Mouse (Mus musculus) frontal cortex, postnatal 25 days (tissue): ENCODE data around the gene Enpep.

Experiments used
- DNase-seq, 2 experiments: peaks; one replicate each; pipeline ENCODE4 v3.0.0; 2022; ENCODE audit warnings: low spot score in 2 of 2

Enpep gene

DNA sequence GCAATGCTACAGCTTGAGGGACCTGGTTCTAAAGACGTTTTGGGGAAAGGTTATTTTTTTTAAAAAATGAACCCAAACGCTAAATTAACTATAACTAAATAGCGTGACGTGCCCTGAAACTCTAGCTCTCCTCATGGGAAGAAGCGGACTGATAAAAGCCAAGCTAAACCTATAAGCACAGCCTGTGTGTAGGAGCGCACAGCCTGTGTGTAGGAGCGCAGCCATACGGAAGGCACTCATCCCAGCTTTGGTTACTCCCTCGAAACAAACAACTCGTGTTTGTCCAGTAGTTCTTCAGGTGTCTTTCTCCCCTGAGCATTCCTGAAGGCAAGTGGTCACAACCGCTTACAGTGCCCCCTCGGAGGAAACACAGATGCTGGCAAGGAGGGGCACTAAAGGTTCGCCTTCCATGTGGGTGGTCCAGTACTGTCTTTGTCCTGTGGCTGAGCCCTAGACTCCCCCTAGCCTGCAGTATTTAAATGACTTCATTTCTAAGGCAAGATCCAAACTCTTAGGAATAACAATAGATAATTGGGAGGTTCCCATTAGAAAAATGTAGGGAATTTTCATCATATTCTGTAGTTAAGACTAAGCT lies 93.8 kb downstream of the Enpep start:
- no peak for DNase-seq

DNA sequence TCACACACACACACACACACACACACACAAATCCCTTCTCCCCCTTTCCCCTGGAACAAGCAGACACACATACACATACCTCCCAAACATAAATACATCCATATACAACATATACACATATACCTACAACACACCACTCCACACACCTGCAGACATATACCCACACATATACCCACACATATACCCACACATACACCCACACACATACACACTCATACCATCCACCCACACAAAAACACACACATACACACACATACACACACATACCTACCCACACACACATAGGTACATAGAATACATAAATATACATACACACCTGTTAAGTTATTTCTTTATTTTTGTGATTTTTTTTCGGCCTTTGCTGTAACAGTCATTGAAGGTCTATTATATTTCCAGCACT lies 94.5 kb downstream of the Enpep start:
- no peak for DNase-seq

DNA sequence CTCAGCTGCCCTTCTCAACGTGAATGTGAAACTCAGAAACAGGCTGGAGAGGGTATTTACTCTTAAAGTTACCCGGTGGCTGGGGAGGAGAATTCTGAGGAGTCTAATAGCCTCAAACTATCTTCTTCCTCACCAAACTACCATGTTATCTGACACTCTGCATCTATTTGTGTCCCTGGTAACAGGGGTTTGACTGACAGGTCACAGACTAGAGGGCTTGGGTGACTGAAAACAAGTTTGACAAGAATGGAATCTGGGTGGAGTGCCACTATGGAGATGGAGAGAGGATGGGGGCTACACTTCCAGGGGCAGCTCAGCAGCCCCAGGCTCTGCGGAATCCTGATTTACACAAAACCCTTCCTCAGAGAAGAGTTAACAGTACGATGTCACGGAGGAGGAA lies 105.2 kb downstream of the Enpep start:
- no peak for DNase-seq

DNA sequence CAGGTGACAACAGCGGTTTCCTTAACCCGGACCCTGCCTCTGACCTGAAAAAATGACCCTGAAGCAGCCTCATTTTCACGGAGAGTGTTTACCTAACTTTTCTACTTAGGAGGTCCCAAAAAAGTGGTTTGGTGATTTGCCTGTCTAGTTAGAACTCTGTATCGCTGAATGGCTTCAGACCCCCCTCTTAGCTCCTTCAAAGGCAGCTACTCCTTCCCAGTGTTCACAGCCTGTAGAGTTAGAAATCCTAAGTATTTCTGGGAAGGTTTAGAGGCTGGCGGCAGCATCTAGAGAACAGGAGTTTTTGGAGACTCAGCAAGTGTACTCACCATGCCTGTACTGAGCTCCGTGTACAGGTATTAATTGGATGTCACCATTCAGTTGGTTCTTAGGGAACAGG lies 105.8 kb downstream of the Enpep start:
- DNase-seq, result no peak

DNA sequence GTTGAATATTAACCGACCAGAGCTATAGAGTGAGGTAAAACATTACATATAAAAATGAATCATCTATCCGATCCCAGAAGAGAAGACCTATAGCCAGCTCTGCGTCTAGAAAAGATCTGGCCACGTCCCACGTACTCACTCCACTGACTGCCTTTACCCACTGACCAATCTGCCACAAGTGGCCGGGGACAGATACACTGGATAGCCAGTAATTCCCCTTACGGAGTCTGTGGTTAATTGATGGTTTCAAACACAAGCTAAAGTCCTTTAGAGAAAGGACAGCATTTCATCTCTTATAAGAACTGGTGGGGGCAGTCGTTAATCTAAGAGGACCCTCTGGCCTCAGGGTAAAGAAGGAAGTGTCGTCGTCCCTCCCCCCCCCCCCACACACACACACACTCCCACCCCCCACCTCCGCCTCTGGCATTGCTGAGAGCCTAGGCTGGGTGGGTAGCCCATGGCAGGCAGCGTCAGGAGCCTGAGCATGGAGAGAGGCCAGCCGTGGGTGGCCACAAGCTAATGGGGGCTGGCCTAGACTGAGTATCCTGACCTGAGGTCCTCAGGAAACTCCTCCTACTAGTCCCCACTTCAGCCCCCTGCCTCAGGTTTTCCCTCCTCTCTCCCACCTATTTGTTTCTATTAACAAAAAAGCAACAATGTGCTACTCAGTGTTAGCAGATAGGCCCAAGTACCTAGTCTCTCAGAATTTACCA lies 106.8 kb downstream of the Enpep start:
- DNase-seq, result no peak

DNA sequence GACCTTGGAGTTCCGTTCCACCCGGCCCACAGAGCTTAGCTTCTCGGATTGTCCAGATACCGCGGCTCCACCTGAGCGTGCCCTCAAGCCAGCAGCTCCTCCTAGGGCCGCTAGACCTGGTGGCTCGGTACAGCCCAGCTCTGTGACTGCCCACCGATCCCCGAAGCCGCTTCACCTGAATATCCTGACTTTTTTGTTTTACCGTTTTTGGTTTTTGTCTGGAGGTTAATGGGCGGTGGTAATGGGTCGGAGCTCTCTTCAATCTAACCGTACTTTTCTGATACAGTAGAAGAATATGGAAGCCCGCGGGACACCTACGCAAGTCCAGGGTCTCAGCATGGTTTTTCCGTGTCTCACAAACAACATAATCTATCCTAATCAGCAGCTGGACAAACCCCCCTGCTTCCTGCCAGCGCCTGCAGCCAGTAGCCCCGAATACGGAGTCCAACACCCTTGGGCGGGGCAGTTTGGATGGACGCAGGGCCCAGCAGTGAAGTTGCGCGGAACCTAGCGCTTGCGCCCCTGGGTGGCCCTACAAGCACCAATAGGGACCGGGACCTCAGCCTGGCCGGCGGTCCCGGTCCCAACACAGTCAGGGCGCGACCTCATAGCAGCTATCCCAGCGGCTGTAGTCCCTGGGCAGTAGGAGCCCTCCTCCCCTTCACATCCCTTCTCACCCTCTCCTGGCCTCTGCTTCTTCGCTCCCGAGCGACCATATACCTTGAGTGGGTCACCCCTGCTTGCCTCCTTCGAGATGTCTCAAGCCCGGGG lies 107.5 kb downstream of the Enpep start:
- no peak for DNase-seq

DNA sequence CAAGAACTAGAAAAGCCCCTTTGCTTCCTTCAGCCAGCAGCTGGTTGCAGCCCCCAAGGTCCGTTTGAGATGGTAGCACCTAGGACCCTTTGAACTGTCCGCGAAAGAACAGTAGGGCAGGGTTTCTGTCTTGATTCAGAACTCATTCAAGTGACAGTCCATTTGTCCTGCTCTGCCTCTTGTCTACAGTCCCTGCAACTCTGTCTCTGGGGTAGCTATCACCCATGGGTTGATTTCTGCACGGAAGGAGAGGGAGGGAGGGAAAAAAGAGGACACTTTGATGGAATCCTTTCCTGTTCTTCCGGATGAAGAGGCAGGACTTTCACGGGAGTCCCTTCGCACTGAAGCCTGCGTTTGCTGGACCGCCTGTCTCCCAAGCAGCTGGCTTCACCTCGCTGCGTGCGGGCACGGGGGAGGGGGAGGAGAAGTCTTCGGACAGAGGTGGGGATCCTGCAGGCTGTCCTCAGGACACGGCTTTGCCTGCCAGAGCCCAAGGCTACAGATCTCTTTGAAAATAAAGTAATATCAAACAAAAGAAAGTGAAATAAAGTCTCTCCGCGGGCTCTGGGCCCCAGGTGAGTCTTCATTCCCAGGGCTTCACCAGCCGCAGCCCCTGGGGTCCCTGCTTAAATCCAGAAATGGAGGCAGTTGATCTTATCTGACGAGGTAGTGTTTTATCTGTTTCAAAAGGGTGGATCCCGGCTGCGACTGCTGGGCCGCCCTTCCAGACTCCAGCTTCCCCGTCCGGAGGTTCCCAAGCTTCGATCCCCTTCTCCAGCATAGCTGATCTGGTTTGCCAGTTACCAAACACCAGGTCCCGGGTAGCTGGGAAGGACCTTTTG lies 108.3 kb downstream of the Enpep start:
- no peak for DNase-seq

DNA sequence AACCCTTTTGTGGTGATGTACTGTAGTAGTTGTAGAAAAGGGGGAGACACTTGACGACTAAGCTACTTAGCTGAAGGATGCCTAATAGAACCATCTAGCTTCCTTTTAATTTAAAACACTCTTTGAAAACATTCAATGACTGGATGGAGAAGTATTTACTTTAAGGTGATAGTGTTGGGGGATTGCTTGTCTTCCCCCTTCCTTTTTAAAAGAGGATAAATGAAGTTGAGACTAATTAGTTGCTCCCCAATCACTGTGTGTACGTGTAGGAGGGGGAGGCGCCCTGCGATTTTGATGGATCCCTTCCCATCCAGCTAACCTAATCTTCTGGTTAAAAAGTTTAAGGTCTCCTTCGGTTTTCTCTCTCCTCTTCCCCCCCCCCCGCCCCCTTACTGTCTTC lies 109.1 kb downstream of the Enpep start:
- no peak for DNase-seq

DNA sequence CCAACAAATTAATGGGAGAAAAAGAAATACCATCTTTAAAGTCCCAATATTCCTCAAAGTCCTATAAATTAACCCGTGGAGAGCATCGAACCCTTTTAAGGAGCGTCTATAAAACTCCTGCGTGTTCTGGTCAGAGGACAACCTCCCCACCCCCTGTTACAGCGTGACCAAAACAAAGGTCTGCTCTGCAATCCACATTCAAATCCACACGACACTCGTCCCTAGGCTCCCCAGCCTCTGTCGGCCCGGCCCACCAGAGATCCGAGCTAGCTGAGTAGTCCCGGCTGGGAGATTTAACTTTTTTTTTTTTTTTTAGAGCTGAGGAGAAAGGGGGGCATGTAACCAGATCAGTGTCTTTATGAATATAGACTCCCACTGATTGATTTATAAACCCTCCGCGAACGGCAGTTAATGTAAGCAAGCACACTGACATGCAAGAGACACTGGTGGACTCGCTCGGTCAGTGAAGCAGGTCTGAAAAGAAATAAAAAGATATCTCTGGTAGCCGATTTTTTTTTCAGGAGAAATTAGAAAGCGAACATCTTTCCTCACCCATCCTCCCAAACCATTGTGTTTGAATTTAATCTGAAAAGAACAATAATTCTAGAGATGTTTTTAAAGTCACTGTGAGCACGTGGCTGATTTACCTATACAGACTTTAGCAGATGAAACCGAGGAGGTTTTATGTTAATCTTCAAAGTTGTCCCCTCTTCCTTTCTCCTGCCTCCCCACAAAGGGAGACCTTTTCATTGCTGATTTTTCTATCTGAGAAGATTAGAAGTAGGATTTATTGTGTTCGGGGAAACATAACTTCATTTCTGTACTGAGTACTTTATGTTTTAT lies 109.9 kb downstream of the Enpep start:
- no peak for DNase-seq

DNA sequence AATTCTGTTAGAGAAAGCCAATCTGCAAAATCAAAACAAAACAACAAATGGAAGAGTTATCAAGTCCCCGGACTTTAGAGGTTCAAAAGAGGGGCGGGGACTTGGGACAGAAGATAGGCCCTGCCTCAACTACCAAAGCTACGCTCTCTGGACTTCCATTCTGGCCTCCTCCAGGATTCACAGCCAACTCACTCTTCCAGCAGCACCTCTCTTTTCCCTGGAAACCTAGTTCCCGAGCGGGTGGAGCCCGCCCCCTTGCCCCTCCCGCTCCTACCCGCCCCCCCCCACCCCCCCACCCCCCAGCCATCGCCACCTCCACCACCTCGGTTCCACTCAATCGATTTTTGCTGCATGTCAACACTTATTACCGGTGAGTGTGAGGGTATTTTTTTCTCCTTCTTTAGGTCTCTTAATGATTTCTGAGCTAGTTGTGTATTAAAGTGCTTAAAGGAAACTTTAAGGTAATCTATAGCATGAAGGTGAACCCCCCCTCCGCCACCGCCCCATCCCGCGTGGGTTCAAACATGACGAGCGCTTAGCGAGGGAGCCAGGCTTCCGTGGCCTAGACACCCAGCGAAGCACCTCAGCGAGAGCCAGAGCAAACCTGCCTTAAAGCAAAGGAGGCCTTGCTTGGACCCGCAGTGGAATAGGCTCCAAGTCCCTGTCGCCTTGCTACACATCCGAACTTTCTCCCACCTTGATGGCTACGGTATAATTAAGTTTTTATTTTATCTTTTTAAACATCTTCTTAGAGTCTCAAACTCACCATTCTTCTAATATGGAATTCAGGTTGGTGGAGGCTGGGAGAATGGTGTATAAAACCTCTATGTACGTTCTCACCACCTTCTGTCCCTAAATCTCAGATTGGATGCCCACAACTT lies 110.9 kb downstream of the Enpep start:
- no peak for DNase-seq

DNA sequence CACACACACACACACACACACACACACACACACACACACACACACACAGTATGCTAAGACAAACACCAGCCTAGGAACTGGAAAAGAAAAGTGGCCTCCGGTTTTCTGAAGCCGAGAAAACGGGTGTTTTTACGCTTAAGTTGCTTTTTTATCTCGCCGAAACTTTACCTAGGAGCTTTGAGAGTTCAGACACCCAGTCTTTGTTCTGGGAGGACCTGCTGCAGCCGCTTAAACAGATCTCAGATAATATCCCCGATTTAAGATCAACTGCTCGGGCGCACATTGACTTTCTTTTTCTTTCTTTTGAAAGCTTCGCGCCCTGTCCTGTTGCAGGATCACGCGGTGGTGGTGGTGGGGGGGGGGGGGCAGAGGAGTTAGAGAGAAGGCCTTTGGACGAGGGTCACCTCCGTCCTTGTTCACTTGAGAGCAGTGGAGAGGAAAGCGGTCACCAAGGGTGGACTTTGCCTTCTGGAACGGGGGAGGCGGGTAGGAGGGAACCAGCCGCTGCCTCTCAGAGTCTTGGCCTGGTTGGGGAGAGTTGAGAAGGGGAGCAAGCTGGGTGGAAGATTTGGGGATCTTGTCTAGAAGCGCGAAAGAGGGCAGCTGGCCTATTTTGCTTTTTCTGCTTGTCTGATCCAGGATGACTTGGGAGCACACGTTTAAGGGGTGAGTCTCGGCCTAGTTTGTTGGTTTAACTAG lies 111.7 kb downstream of the Enpep start:
- no peak for DNase-seq

DNA sequence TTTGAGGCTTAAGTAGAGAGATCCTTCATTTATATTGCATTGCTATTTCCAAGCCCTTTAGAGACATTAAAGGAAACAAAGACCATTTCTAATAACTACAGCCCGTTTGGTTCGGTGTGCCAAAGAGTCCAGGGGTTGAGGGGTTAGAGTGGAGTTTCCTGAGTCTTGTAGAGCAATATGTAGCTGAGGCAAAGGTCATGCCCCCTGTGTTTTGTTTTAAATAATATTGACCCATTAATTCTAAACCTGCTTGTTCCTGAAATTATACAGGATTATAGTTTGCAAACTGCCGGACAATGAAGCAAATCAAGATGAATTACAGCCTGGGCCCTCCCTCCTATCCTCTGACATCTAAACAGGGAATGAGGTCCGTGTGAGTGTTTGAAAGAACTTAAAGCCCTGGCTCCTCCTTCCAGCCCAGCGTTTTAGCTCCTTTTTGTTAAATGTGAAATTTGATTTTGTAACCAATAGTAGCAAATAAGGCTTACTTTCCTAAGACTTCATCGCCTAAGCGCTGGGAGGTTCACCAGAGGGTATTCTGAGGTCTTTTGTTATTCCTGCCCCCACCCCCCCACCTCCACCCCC lies 112.3 kb downstream of the Enpep start:
- DNase-seq, result no peak
